Mouse (Mus musculus) frontal cortex, adult (tissue): ENCODE measurements around the gene Lrfn3.

Experiments
- ATAC-seq: cut with Nextera tagmentation; 2 replicates; pipeline ENCODE4 v1.9.2; 2017; ENCODE audit warnings: mild to moderate bottlenecking, moderate library complexity, mixed read lengths; ENCODE audit not compliant: low TSS enrichment

Gene Lrfn3

GRCm38 (mm10) chr7:30362652-30363343 lies at the start of gene Lrfn3:
Gene Lrfn3 (minus strand): TSS chr7:30362772.
- peak; percentile 89 for ATAC-seq

DNA sequence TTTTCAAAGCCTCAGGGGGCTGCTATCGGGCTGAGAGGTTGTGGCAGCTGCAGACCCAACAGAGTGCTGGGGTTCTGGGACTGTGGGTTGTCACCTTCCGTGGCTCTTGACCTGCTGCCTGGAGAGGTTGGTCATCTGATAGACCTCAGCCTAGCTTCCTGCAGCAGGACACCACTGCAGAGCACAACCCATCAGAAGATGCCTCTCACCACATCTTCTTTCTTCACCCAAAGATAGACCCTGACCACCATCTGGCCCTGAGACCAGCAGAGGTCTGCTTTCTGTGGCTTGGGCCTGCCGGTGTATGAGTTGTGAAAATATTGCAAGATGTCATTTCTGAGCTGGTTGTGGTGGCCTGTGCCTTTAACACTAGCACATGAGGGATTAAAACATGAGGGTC lies 48.5 kb upstream of the Lrfn3 start:
- ATAC-seq, result no peak

DNA sequence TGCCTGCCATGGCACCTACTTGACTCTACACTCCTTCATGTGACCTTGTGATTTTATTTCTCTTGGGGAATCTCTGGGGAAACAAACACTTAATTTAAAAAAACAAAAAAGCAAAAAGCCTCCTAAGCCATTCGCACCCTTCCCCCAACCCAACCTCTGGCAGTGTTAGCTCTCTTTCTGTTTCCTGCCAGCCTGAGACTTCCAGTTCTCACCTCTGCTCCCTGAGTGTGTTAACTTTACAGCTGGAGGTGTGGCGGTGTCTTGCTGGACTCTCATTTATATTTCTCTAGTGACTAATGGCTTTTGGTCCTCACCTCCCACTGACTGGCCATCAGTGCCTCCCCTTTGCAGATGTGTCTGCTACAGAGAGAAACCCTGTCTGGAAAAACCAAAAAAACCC lies 47.2 kb upstream of the Lrfn3 start:
- ATAC-seq, result no peak

GRCm38 (mm10) chr7:30408639-30409038 lies 46.1 kb upstream of the Lrfn3 start:
- ATAC-seq, result no peak

DNA sequence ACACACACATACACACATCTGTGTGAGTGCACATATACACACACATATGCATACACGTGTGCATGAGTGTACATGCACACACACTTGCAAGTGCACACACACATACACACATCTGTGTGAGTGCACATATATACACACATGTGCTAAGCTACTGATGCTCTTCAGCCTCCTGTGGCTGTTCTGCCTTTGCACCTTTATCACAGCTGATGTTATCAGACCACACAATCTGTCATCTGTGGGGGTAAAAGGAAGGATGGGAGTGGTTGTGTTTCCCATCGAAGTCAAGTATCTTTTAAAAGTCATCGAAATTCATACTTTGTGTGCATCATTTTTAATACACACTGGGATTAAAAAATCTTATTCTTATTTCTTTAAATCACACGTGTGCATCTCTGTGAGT lies 39.8 kb upstream of the Lrfn3 start:
- ATAC-seq, result no peak

GRCm38 (mm10) chr7:30399671-30400070 lies 37.1 kb upstream of the Lrfn3 start:
- no peak for ATAC-seq

DNA sequence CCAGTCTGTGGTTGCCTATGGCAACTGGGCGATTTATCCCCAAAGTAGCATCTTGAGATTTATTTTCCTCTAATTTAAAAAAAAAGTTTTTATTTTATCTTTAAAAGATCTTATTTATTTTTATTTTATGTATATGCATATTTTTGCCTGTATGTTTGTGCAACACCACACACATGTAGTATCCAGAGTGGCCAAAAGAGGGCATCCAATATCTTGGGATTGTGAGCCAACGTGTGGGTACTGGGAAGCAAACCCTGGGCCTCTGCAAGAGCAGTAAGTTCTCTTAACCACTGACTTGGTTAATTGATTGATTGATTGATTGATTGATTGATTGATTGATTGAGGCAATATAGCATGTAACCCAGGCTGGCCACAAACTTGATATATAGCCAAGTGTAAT lies 32.3 kb upstream of the Lrfn3 start:
- no peak for ATAC-seq

GRCm38 (mm10) chr7:30394379-30394778 lies 31.8 kb upstream of the Lrfn3 start:
- no peak for ATAC-seq

GRCm38 (mm10) chr7:30393631-30394030 lies 31.1 kb upstream of the Lrfn3 start:
- ATAC-seq, result no peak

GRCm38 (mm10) chr7:30392746-30393520 lies 30.4 kb upstream of the Lrfn3 start:
- ATAC-seq, result no peak

DNA sequence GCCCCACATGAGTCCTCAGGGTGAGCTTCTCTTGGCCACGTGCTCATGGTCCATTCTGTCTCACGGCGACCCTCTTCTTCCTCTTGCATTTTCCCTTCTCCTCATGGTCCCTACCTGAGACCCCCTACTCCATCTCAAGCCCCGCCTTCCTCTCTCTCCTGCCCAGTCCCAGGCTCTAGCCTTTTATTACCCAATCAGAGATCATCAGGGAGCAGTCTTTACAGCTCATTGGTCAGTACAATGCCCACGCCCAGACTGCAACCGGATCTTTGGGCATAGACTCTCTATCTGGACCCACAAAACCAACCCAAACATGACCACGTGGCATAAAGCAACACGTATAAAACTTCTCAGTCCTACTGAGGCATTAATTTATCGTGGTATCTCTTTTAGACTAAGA lies 21.5 kb upstream of the Lrfn3 start:
- ATAC-seq, result no peak

DNA sequence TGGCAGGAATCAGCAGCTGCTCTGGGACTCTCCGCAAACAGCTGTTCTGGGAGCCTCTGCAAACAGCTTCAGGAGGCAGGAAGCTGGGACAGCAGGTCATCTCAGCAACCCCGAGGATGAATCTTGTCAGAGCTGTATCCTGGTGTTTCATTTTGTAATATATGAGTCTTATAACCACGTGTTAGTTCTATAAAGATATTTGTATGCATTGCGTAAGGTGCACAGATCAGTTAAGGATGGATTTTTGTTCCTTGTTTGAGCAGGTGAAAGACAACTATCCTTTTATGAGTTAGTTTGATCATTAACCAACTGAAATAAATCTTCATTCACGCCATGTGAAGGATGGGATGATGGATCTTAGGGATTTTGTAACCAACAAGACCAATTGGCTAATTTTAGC lies 17.5 kb upstream of the Lrfn3 start:
- no peak for ATAC-seq

DNA sequence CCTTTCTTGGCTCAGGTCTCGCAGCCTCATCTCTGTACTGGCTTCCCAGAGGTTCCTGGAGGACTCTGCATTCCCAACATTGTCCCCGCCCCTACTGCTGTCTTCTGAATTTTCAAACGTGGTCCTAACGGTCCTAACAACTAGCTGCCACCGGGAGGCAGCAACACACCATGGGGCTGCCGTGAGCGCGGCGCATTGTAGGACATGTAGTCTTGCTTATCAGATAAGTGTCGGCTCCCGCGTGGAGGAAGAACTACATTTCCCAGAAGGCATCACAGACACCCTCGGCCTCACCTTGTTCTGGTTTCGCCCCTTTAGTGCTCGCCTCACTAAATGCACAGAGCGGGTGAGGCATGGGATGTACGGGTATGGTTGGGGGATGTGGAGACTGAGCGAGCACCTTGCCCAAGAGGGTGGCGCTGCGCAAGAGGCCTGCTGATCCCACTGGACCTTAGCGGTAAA lies 11.0 kb upstream of the Lrfn3 start:
- ATAC-seq, result peak; percentile 99

GRCm38 (mm10) chr7:30367466-30367865 lies 4.9 kb upstream of the Lrfn3 start:
- ATAC-seq, result no peak

GRCm38 (mm10) chr7:30363344-30363738 lies 769 bp upstream of the Lrfn3 start:
- no peak for ATAC-seq

- ATAC-seq, result no peak
Measured at GRCm38 (mm10) chr7:30360028-30360427, 2.5 kb downstream of the Lrfn3 start.

GRCm38 (mm10) chr7:30359276-30359865 lies 3.2 kb downstream of the Lrfn3 start:
- ATAC-seq, result no peak

GRCm38 (mm10) chr7:30358378-30359186 lies 4.0 kb downstream of the Lrfn3 start:
- no peak for ATAC-seq

- ATAC-seq, result no peak
Measured at GRCm38 (mm10) chr7:30354059-30354458, 8.5 kb downstream of the Lrfn3 start.

GRCm38 (mm10) chr7:30353279-30353822 lies 9.2 kb downstream of the Lrfn3 start:
- ATAC-seq, result 0 out of 2 replicates have a peak, but pooled peaks have one; percentile 41

GRCm38 (mm10) chr7:30347828-30348227 lies 14.7 kb downstream of the Lrfn3 start:
- ATAC-seq, result peak; percentile 80
